Mouse (Mus musculus) midbrain, embryonic 11.5 days (tissue): ENCODE data around the gene Plxdc2. TPM values are rescaled to one million over a fixed set of nuclear protein-coding genes. Genes with fewer than 3 reads are reported as not detected.

Experiments
- ATAC-seq: fragments of 200-750 bp; cut with Nextera tagmentation; 2 replicates; pipeline ENCODE4 v1.8.0; 2017; ENCODE audit warnings: moderate TSS enrichment, moderate library complexity; ENCODE audit not compliant: low FRiP score
- DNase-seq: peaks from one replicate; pipeline ENCODE4 v3.0.0; 2015; ENCODE audit warnings: low spot score; ENCODE audit errors: missing footprints
- H3K27ac ChIP-seq: fragments of 300-500 bp; sonication (generic); 2 replicates; pipeline ENCODE4 v1.5.1; 2014; ENCODE audit warnings: low read depth, low read length
- H3K27me3 ChIP-seq: fragments of 300-500 bp; sonication (generic); 2 replicates; pipeline ENCODE4 v1.6.1; 2014; ENCODE audit warnings: mild to moderate bottlenecking, low read length, moderate library complexity, mixed read lengths; ENCODE audit not compliant: control insufficient read depth, insufficient read depth
- H3K36me3 ChIP-seq: fragments of 300-500 bp; sonication (generic); 2 replicates; pipeline ENCODE4 v1.6.1; 2014; ENCODE audit warnings: mild to moderate bottlenecking, low read length, moderate library complexity, mixed read lengths; ENCODE audit not compliant: control insufficient read depth, insufficient read depth
- H3K4me1 ChIP-seq: fragments of 300-500 bp; sonication (generic); 2 replicates; pipeline ENCODE4 v1.6.1; 2014; ENCODE audit warnings: low read length; ENCODE audit not compliant: control insufficient read depth, insufficient read depth
- H3K4me2 ChIP-seq: fragments of 300-500 bp; sonication (generic); 2 replicates; pipeline ENCODE4 v1.6.1; 2014; ENCODE audit warnings: mild to moderate bottlenecking, moderate library complexity
- H3K4me3 ChIP-seq: fragments of 300-500 bp; sonication (generic); 2 replicates; pipeline ENCODE4 v1.5.1; 2014; ENCODE audit warnings: low read depth, low read length
- H3K9ac ChIP-seq: fragments of 300-500 bp; sonication (generic); 2 replicates; pipeline ENCODE4 v1.6.1; 2014; ENCODE audit warnings: low read length
- H3K9me3 ChIP-seq: fragments of 300-500 bp; sonication (generic); 2 replicates; pipeline ENCODE4 v1.6.1; 2016; ENCODE audit warnings: low read length; ENCODE audit not compliant: control insufficient read depth
- WGBS: fragments of 180-500 bp; shearing (Covaris S2); extraction: QIAGEN DNeasy Blood & Tissue Kit; methylation state at CpG from one replicate; pipeline ENCODE4 v1.1.7; 2014; 5-methylcytosine and 5-hydroxymethylcytosine counted together
- polyA plus RNA-seq: library from polyadenylated mRNA; unstranded; fragments of >200 nt; fragmentation: Nextera tagmentation; extraction: Ambion mirVana; gene quantifications from 2 replicates; pipeline ENCODE4 v1.2.1, GENCODE M21; 2014

The Plxdc2 gene
- polyA plus RNA-seq, 1 experiment from 2014 or later, result 16.1 TPM

GRCm38 (mm10) chr2:16357946-16358345, 1.8 kb downstream of the Plxdc2 start:
- Histone ChIP-seq H3K9me3 (no peaks in the 10 kb centered on the region), H3K9ac (peak overlapping the region; percentile 31; the same call in 1 of the 2 replicates), H3K4me2 (peak overlapping the region; percentile 72), H3K36me3 (no peaks in the 10 kb centered on the region), H3K27ac (no peak overlapping the region), H3K4me1 (peaks cover 2% of the 10 kb centered on the region), H3K27me3 (peaks cover 3% of the 10 kb centered on the region; the same call in 1 of the 2 replicates), H3K4me3 (peak overlapping the region; percentile 68)
- 5% methylated on average over 1 of the region's 1 CpGs for WGBS
- peak; percentile 82 for DNase-seq
- no peak for ATAC-seq

- no peaks in the 10 kb centered on the region for H3K36me3 ChIP-seq
These were observed 3.3 kb downstream of the Plxdc2 start for GRCm38 (mm10) chr2:16359341-16359928.

GRCm38 (mm10) chr2:16364749-16365148, 8.6 kb downstream of the Plxdc2 start:
- Histone ChIP-seq H3K9ac (no peak overlapping the region), H3K27me3 (no peaks in the 10 kb centered on the region), H3K4me1 (no peaks in the 10 kb centered on the region), H3K9me3 (no peaks in the 10 kb centered on the region), H3K4me3 (no peak overlapping the region), H3K4me2 (no peak overlapping the region), H3K36me3 (no peaks in the 10 kb centered on the region), H3K27ac (no peak overlapping the region)
- DNase-seq, result peak; percentile 33
- 80% methylated on average over 1 of the region's 1 CpGs for WGBS
- no peak for ATAC-seq

More at GRCm38 (mm10) chr2:16359341-16359928, 3.3 kb downstream of the Plxdc2 start:
- Histone ChIP-seq H3K4me2 (no peak overlapping the region), H3K27me3 (peaks cover 3% of the 10 kb centered on the region; the same call in 1 of the 2 replicates), H3K9me3 (no peaks in the 10 kb centered on the region), H3K4me1 (peaks cover 2% of the 10 kb centered on the region), H3K9ac (no peak overlapping the region), H3K4me3 (no peak overlapping the region), H3K27ac (no peak overlapping the region)
- DNase-seq, result no peak
- WGBS, result 72% methylated on average over 3 of the region's 3 CpGs
- ATAC-seq, result no peak

- no peaks in the 10 kb centered on the region for H3K4me1 ChIP-seq
- no peak overlapping the region for H3K27ac ChIP-seq
- no peak overlapping the region for H3K4me2 ChIP-seq
- no peaks in the 10 kb centered on the region for H3K36me3 ChIP-seq
- no peaks in the 10 kb centered on the region for H3K27me3 ChIP-seq
- no peak overlapping the region for H3K9ac ChIP-seq
- H3K4me3 ChIP-seq, result no peak overlapping the region
- WGBS, result 66% methylated on average over 4 of the region's 4 CpGs
- no peaks in the 10 kb centered on the region for H3K9me3 ChIP-seq
- no peak for DNase-seq
- ATAC-seq, result no peak
These were observed 9.8 kb downstream of the Plxdc2 start for GRCm38 (mm10) chr2:16365830-16366401.

- H3K27me3 ChIP-seq, result no peaks in the 10 kb centered on the region
- ATAC-seq, result no peak
- no peak for DNase-seq
- H3K36me3 ChIP-seq, result no peaks in the 10 kb centered on the region
- H3K4me3 ChIP-seq, result no peak overlapping the region
- no peak overlapping the region for H3K27ac ChIP-seq
- H3K4me2 ChIP-seq, result no peak overlapping the region
- no peak overlapping the region for H3K9ac ChIP-seq
- H3K4me1 ChIP-seq, result no peaks in the 10 kb centered on the region
- H3K9me3 ChIP-seq, result no peaks in the 10 kb centered on the region
- 90% methylated on average over 1 of the region's 1 CpGs for WGBS
These were observed 14.3 kb downstream of the Plxdc2 start for GRCm38 (mm10) chr2:16370419-16370818.

GRCm38 (mm10) chr2:16374288-16374687, 18.2 kb downstream of the Plxdc2 start:
- H3K4me2 ChIP-seq, result no peak overlapping the region
- H3K27me3 ChIP-seq, result no peaks in the 10 kb centered on the region
- ATAC-seq (no peak), DNase-seq (no peak)
- H3K4me1 ChIP-seq, result no peaks in the 10 kb centered on the region
- no peaks in the 10 kb centered on the region for H3K9me3 ChIP-seq
- no peaks in the 10 kb centered on the region for H3K36me3 ChIP-seq
- H3K9ac ChIP-seq, result no peak overlapping the region
- no peak overlapping the region for H3K4me3 ChIP-seq
- H3K27ac ChIP-seq, result no peak overlapping the region

GRCm38 (mm10) chr2:16386206-16386605, 30.1 kb downstream of the Plxdc2 start:
- DNase-seq (no peak), ATAC-seq (no peak)
- no peaks in the 10 kb centered on the region for H3K9me3 ChIP-seq
- no peak overlapping the region for H3K4me3 ChIP-seq
- no peak overlapping the region for H3K9ac ChIP-seq
- H3K36me3 ChIP-seq, result no peaks in the 10 kb centered on the region
- no peak overlapping the region for H3K27ac ChIP-seq
- no peaks in the 10 kb centered on the region for H3K27me3 ChIP-seq
- WGBS, result 71% methylated on average over 1 of the region's 1 CpGs
- no peaks in the 10 kb centered on the region for H3K4me1 ChIP-seq
- no peak overlapping the region for H3K4me2 ChIP-seq

- no peak overlapping the region for H3K4me3 ChIP-seq
- no peak for ATAC-seq
- H3K9me3 ChIP-seq, result no peaks in the 10 kb centered on the region
- H3K27ac ChIP-seq, result no peak overlapping the region
- H3K4me1 ChIP-seq, result no peaks in the 10 kb centered on the region
- H3K9ac ChIP-seq, result no peak overlapping the region
- H3K27me3 ChIP-seq, result no peaks in the 10 kb centered on the region
- H3K36me3 ChIP-seq, result no peaks in the 10 kb centered on the region
- no peak for DNase-seq
- no peak overlapping the region for H3K4me2 ChIP-seq
These were observed 30.6 kb downstream of the Plxdc2 start for GRCm38 (mm10) chr2:16386692-16387091.

- Histone ChIP-seq H3K9ac (no peak overlapping the region), H3K27me3 (no peaks in the 10 kb centered on the region), H3K36me3 (no peaks in the 10 kb centered on the region), H3K4me2 (no peak overlapping the region), H3K4me1 (no peaks in the 10 kb centered on the region), H3K4me3 (no peak overlapping the region), H3K27ac (no peak overlapping the region), H3K9me3 (no peaks in the 10 kb centered on the region)
- ATAC-seq, result no peak
- no peak for DNase-seq
These were observed 31.7 kb downstream of the Plxdc2 start for GRCm38 (mm10) chr2:16387787-16388186.
